Mouse (Mus musculus) left cerebral cortex, adult 11 months (tissue): ENCODE results near the gene Fbxo44.
A peak's percentile ranks its signal among the peaks of the same experiment; 100 is the strongest.
"Not testable (repeated sequence)": the region's sequence is repeated elsewhere in the genome, so short reads cannot be mapped to it uniquely, and the experiment has no call there.

Source experiments
- DNase-seq: peaks from one replicate; pipeline ENCODE4 v3.0.0; 2022; ENCODE audit warnings: low spot score

Fbxo44 gene

DNA sequence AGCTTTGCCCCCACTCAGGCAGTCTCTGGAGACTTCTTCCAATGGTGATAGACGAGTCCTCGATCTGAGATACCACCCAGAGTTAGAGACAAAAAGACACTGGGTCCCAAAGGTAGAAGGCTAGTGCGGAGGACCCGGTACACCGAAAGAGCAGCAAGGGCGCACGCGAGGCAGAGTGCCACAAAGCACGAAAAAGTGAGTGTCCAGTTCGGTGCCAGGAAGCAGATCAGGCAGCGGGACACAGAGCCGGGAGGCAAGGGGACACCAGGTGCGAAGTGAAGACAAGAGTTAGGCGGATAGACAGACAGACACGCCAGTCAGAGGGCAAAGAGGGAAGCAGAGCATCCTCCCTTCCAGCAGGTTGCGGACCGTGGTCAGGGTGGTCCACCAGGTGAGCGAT, 30.1 kb downstream of the Fbxo44 start, which contains the start of gene Mad2l2:
Gene Mad2l2 (plus strand): TSS at position 252 of the 400 bp plus-strand sequence.
- DNase-seq, result no peak

DNA sequence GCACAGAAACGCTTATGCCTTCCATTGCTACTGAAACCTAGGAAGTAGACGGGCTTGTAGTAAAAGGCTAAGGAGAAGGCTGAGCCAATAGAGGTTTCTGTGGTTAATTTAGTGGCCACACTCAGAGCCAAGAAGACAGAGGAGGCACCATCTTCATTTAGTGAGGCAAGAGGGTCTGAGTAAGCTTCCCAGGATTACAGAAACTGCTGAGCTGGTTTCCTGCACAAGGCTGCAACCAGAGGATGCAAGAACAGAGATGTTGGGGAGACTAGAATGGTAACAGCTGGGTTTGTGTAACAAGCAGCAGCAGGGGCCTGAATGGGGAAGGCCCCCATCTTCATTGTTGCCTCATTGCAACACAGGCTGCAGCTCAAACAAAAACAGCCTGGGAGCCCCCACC, 31.6 kb downstream of the Fbxo44 start:
- DNase-seq, result no peak

DNA sequence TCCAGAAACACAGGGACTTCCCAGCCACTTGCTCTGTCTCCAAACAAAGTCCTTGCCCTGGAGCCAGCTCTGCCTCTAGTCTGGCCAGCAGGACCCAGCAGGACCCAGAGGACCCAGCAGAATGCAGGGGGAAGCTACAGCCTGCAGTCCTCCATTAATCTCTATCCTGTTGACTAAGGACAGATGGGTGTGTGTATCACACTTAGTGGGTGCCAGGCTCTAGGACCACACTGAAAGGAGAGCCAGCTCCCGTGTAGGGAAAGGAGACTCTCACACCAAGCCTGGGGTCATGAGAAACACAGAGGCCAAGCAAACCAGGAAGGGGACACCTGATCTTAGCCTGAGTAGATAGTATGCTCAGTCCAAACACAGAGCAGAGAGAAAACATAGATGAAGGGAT, 32.0 kb downstream of the Fbxo44 start:
- DNase-seq, result no peak

DNA sequence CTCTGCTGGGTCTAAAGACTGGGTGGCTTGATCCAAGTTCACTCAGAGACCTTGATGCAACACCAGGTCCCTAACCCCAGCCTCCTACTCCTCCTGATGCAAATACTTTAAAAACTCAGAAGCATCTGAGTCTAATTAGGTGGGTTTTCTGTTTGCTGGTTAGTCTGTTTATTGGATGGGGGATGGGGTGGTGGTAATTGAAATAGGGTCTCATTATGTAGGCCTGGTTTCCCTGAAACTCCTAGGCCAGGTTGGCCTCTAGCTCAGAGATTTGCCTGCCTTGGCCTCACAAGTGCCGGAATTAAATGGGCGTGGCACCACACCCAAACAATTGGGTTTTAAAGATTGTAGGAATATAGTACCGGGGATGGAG, 37.6 kb downstream of the Fbxo44 start:
- DNase-seq, result no peak

DNA sequence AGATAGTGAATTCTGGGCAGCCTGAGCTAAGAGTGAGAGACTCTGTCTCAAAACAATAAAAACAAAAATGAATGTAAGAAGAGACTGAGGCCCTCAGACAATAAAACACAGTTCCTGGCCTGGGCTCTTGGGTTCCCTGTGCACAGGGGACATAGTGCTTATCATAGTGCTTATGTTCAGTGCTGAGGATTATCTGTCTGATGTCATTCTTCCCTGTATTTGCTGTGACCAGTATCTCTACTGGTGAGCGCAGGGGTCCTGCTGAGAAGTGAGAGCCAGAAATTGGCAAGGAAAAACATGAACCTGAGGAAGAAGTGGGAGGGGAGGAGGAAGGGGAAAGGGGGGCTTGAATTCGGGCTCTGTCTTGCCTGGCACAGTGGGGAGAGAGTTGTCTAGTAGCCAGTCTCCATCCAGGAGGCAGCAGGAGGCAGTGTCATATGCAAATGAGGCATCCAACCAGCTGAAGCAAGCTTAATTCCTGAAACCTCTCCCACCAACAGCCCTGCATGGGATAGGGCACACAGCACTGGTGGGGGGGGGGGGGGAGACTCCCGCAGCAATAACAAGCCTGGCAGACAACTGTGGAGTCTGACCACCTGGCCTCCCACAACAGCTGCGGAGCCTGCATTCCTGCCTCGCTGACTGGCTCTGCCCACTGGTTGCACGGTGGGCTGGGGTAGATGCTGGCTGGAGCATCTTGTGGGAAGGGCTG, 38.1 kb downstream of the Fbxo44 start:
- no peak for DNase-seq

DNA sequence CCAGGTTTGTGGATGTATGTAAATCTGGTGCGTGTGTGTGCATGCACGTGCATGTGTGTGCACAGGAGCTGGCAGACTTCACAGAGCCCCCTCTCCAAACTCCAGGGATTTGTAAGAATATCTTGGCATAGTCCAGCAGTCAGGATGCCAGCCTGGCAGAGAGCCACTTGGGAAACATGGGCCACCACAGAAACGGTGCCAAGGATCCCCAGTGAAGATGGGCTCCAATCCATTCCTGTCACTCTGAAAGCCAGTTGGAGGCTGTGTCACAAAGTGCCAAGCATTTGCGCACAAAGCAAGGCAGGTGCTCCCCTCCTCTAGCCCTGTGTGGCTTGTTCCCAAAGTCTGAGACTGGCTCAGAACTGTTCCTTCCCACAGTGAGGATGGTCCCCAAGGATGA, 38.9 kb downstream of the Fbxo44 start:
- no peak for DNase-seq

DNA sequence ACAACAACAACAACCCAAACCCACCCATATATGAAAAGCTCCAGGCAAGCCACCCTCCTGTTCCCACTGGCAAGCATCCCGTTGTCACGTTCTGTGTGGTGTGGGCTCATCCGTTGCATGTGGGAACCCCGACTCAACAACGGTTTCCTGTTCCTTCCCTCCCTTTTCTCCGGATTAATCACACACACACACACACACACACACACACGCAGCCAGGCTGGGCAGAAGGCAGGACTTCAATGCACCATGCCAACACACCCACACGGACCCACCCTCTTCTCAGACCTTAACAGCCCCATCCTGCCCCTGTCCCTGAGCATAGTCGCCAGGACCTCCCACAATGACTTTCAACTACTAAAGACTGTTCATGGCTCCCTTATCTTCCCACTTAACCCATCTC, 39.7 kb downstream of the Fbxo44 start:
- no peak for DNase-seq

DNA sequence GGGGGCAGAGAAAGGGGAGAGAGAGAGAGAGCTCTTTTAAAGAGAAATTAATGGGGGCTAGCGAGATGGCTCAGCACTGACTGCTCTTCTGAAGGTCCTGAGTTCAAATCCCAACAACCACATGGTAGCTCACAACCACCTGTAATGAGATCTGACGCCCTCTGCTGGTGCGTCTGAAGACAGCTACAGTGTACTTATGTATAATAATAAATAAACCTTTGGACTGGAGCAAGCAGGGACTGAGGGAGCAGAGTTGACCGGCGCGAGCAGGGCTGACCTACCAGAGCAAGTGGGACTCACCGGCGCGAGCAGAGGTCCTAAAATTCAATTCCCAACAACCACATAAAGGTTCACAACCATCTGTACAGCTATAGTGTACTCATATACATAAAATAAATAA, 40.7 kb downstream of the Fbxo44 start:
- not testable (repeated sequence) for DNase-seq

DNA sequence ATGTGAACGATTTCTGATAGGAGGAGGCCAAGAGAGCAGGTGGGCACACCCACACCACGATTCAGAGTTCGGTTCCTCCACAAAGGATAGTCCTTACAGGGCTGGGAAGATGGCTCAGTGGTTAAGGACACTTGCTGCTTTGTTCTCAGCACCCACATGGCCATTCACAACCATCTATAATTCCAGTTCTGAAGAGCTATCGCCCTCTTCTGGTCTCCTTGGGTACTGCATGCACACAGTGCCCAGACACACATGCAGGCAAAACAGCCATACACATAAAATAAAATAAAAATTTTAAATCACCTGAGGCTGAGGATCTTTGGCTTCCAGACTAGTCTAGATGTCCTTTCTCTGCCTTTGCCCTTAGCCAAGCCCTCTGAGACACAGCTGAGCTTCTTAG, 42.9 kb downstream of the Fbxo44 start:
- no peak for DNase-seq

DNA sequence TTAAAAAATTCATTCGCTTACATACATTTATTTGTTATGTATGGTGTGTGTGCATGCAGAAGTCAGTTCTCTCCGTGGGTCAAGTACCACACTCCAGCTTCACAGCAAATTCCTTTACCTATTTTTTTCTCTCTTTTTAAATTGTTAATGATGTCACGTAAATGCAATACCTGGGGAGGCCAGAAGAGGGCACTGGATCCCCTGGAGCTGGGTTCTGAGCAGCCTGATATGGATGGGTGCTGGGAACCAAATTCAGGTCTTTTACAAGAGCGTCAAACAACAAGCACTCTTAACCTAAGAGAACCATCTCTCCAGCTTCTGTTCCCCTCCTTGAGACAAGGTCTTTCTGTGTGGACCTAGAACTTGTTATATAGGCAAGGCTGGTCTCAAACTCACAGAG, 43.6 kb downstream of the Fbxo44 start:
- DNase-seq, result no peak

DNA sequence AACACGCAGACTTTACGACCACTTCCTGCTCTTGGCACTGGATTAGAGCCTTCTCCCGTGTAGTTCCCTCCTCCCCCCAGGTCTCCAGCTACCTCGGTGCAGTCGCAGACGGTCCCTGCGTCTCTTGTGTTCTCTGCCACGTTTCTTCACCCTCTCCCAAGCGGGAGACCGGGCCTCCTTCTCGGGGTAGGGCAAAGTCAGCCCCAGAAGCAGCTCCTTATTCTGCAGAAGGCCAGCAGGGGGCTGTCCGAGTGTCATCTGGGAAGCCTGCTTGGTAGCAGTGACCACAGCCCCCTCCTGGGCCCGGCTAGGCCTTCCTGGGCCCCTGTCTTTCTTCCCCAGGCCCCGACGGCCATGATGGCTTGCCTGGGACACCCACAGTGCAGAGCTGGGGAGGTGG, 44.8 kb downstream of the Fbxo44 start:
- no peak for DNase-seq

DNA sequence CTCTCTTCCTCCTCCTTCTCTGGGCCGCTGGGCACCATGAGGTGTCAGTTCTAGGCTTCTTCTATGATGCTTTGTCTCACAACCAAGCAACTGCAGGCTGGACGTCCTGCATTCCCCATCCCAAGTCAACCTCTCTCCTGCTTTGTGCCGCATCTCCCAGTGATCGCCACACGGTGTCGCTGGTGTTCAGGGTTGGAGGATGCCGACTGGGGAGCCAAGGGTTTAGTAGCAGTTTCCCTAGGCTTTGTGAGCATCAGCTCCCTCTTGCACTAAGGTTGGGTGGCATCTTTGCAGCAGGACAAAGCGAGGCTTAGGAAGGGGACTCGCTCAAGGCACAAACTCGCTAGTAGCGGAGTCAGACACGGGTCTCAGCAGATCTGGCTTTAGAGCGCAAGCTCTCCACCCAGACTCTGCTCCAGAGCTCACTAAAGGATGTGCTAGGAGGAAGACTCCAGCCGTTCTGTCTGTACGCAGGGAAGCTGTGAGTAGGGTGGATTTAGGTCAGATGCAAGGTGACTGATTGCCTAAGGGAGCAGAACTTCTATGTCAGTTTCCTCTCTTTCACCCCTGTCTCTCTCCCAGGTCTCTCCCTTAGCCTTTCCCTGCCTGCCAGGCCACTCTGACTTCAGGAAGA, 45.4 kb downstream of the Fbxo44 start:
- DNase-seq, result peak; percentile 58

DNA sequence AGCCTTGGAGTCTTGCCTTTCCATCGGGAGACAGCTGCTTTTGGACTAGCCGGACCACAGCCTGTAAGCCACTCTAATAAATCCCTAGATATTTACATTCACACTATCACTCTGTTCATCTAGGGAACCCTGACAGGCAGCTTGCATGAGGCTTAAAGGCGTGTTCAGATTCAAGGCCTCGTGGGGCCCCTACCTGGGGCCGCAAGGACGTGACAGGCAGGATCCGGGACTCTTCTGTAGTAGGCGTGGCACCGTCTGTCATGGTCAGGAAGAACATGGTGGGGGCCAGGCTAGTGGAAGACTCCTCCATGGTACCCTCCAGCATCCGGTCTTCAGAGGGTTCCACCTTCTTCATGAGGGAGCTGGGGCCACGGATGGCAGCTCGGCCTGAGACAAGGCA, 47.8 kb downstream of the Fbxo44 start:
- no peak for DNase-seq

DNA sequence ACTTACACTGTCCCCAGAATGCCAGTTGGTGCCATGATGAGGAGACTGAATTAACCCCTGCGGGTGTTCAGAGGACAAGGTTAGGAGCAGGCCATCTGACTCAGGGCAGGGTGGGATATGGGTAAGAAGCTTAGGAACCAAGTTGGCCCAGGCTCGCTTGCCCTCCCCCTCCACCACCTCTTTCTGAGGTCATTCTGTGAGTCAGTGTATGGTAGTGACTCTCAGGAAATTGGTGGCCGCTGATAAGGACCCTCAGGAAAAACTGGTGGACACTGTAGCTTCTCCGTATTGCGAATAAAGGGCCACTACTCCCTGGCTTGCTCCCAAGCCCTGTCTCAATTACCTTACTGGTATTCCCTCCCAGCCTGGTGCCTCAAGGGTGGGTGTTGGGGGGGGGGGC, 51.1 kb downstream of the Fbxo44 start:
- DNase-seq, result no peak

DNA sequence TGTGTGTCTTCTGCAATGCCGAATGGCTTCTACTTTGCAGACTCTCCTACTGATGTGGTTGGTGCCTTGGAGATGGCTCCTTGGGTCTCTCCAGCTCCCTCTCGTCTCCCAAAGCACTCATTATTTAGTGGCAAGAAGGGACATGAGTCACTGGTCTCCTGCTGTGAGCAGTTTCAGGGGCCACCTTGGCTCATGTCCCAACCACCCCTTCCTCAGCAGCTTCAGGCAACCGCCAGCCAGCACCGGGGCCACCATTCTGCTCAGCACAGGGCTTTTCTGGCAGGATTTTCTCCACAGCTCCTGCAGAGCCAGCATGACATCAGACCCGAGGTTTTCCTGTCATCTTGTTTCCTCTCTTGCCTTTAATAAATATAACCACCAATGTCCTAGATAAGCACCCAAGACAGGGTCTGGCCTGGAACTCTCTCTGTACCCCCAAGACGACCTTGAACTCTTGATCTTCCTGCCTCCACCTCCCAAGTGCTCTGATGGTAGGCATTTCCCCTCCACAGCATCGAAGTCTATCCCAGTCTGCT, 51.6 kb downstream of the Fbxo44 start:
- no peak for DNase-seq

DNA sequence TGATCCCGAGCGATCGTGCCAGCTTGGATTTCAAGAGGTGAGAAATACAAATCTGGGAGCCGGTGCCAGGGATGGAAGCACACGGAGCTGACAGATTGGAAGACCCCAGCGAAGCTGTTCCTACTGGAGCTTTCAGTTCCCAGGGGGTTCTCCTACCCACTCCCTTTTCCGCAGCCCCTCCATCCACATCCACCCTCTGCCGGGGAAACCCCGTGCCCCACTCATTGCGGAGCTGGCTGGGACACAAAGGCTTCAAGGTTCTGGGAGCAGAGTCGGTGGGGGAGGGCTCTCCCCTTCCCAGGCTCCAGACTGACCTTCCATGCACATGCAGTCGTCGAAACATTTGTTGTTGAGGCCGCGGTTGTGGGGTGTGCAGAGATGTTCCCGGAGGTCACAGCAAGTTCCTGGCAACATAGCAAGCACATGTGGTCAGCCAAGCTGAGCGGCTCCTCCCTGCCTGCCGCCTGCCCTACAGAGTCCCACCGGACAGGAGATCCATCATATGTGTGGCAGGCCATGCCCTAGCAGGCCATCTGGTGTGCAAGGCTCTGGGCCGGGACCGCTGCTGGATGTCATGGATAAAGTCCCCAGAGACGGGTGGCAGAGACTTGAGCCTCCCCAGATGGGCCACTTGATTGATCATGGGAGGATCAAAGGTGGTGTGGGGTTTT, 52.5 kb downstream of the Fbxo44 start:
- DNase-seq, result no peak

DNA sequence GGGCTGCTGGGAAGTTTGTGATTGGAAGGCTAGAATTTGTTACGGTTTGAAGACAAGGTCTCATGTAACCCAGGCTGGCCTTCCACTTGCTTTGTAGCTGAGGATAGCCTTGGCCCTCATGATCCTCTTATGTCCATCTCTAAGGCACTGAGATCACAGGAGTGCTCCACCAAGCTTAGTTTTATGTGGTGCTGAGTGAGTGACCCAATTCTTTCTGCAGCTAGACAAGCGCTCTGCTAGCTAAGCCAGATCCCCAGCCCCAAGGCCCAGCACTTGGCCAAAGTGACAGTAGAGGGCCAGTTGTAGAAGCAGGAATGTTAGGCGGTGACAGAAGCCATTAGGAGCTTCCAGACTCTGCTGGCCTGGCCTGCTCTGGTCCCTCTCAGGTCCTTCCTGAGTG, 56.1 kb downstream of the Fbxo44 start:
- DNase-seq, result no peak
